Mouse (Mus musculus) thymus, postnatal 10 days (tissue): ENCODE results near the gene Zfp986.
"Not testable (repeated sequence)": the region's sequence is repeated elsewhere in the genome, so short reads cannot be mapped to it uniquely, and the experiment has no call there.

Experiments used
- DNase-seq, 2 experiments: peaks; one replicate each; pipeline ENCODE4 v3.0.0; 2021; ENCODE audit warnings: low spot score in 2 of 2

Zfp986 gene

GRCm38 (mm10) chr4:145868494-145868893 lies at the start of gene Zfp986:
Gene Zfp986, plus strand, starts transcription at chr4:145868794.
- DNase-seq, result not testable (repeated sequence)

- DNase-seq, result not testable (repeated sequence)
These were observed 48.6 kb upstream of the Zfp986 start for GRCm38 (mm10) chr4:145819946-145820345.

- not testable (repeated sequence) for DNase-seq
These were observed 43.0 kb upstream of the Zfp986 start for GRCm38 (mm10) chr4:145825606-145826005.

- DNase-seq, result not testable (repeated sequence)
These were observed 37.1 kb upstream of the Zfp986 start for GRCm38 (mm10) chr4:145831328-145832062.

GRCm38 (mm10) chr4:145836300-145836862 lies 32.2 kb upstream of the Zfp986 start:
- not testable (repeated sequence) for DNase-seq

- DNase-seq, result peak in 1 of 2 experiments; percentile 22
These were observed 31.6 kb upstream of the Zfp986 start for GRCm38 (mm10) chr4:145836863-145837440.

GRCm38 (mm10) chr4:145846793-145847192 lies 21.8 kb upstream of the Zfp986 start:
- not testable (repeated sequence) for DNase-seq

GRCm38 (mm10) chr4:145848183-145848890 lies 20.3 kb upstream of the Zfp986 start:
- not testable (repeated sequence) for DNase-seq

- not testable (repeated sequence) for DNase-seq
These were observed 19.7 kb upstream of the Zfp986 start for GRCm38 (mm10) chr4:145848891-145849214.

GRCm38 (mm10) chr4:145851421-145851820 lies 17.2 kb upstream of the Zfp986 start:
- not testable (repeated sequence) for DNase-seq

- peak in 1 of 2 experiments; percentile 9 for DNase-seq
These were observed 4.7 kb upstream of the Zfp986 start for GRCm38 (mm10) chr4:145863872-145864271.
